Mouse (Mus musculus): ENCODE data around the gene Ndufv3. TPM values are rescaled to one million over a fixed set of nuclear protein-coding genes. Genes with fewer than 3 reads are reported as not detected.
A peak's percentile ranks its signal among the peaks of the same experiment; 100 is the strongest.

The Ndufv3 gene
- polyA plus RNA-seq (2015; fragmentation: Nextera tagmentation; extraction: Ambion mirVana) = 308 and 337 TPM in 2 replicates

- H3K27me3 ChIP-seq (replicated peaks) = no peaks in the 10 kb centered on the region
- peak within 1 kb of the TSS; percentile 75 for H3K27ac ChIP-seq
- H3K4me1 ChIP-seq = peaks cover 10% of the 10 kb centered on the region
- H3K36me3 ChIP-seq = peaks cover 4% of the 10 kb centered on the region; the same call in 1 of the 2 replicates
- H3K9ac ChIP-seq = peak within 1 kb of the TSS; percentile 51
- H3K4me3 ChIP-seq (replicated peaks) = peak within 1 kb of the TSS; percentile 63
- peak within 1 kb of the TSS; percentile 52 for H3K4me2 ChIP-seq
- peak; percentile 98 for ATAC-seq (ENCODE audit: insufficient read depth, low FRiP score, low read depth)
- WGBS = under 1% methylated on average over 45 of the region's 45 CpGs
- no peaks in the 10 kb centered on the region for H3K9me3 ChIP-seq
These were observed at the start of gene Ndufv3, which contains the start of gene Wdr4 for GRCm38 (mm10) chr17:31519946-31520838. Ndufv3 (plus strand) TSS chr17:31520115. Wdr4 (minus strand) TSS chr17:31519980.

DNA sequence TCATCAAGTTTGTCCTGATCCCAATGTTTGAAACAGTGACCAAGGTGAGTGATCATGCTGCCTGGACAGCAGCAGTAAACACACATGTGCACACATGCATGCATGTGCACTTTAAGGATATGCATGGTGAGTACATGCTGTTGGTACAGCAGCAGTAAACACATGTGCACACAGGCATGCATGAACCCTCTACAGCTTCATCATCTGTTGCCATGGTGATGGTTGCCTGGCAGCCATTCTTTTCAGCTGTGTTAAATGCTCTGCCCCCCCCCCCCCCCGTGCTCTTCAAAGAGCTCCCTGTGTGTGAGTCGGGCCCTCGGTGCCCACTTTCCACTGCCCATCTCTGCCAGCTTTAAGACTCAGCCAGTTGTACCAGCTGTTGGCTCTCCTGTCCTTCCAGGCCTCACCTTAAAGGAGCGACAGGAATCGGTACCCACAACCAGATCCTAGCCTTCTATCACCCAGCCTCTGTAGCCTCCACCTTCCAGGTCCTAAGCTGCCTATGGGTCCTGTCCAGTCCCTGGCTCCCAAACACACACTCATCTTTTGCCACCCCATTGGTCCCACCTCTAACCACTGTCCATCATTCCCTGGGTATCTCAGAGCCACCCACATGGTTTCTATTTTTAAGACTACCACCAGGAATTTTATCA lies 49.0 kb upstream of the Ndufv3 start:
- Histone ChIP-seq H3K9me3 (no peaks in the 10 kb centered on the region), H3K4me2 (no peak overlapping the region), H3K27me3 (replicated peaks) (no peaks in the 10 kb centered on the region), H3K4me1 (no peaks in the 10 kb centered on the region), H3K9ac (no peak overlapping the region), H3K27ac (no peak overlapping the region), H3K4me3 (replicated peaks) (no peak overlapping the region), H3K36me3 (peaks cover 19% of the 10 kb centered on the region)
- no peak for ATAC-seq (ENCODE audit: insufficient read depth, low FRiP score, low read depth)
- 84% methylated on average over 5 of the region's 5 CpGs for WGBS

DNA sequence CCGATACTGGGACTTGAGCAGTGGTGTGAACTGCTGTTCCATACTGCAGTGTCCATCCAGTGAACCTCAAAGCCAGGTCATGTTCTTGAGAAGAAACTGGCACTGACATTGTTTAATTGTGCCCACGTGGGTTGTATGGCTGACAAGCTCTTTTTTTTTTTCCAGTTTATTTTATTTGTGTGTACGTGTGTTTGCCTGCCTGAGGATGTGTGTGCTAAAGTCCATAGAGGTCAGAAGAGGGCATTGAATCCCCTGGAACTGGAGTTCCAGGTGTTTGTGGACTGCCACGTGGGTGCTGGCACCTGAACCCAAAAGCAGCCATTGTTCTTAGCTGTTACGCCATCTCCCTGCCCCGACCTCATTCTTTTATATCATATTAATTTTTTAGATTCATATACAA lies 45.5 kb upstream of the Ndufv3 start:
- H3K27me3 ChIP-seq (replicated peaks) = no peaks in the 10 kb centered on the region
- no peaks in the 10 kb centered on the region for H3K9me3 ChIP-seq
- no peak overlapping the region for H3K27ac ChIP-seq
- WGBS = 70% methylated on average over 6 of the region's 6 CpGs
- H3K4me1 ChIP-seq = peaks cover 3% of the 10 kb centered on the region; the same call in 1 of the 2 replicates
- no peak overlapping the region for H3K9ac ChIP-seq
- ATAC-seq (ENCODE audit: insufficient read depth, low FRiP score, low read depth) = no peak
- no peak overlapping the region for H3K4me2 ChIP-seq
- 0 out of 2 replicates have a peak, but pooled peaks cover 13% of the 10 kb centered on the region for H3K36me3 ChIP-seq
- no peak overlapping the region for H3K4me3 ChIP-seq (replicated peaks)

GRCm38 (mm10) chr17:31478606-31479005 lies 41.3 kb upstream of the Ndufv3 start:
- Histone ChIP-seq H3K4me3 (replicated peaks) (no peak overlapping the region), H3K9me3 (no peaks in the 10 kb centered on the region), H3K27me3 (replicated peaks) (no peaks in the 10 kb centered on the region), H3K4me1 (peaks cover 3% of the 10 kb centered on the region; the same call in 1 of the 2 replicates), H3K4me2 (no peak overlapping the region), H3K9ac (no peak overlapping the region), H3K27ac (no peak overlapping the region), H3K36me3 (0 out of 2 replicates have a peak, but pooled peaks cover 7% of the 10 kb centered on the region)
- 69% methylated on average over 7 of the region's 7 CpGs for WGBS
- no peak for ATAC-seq (ENCODE audit: insufficient read depth, low FRiP score, low read depth)

DNA sequence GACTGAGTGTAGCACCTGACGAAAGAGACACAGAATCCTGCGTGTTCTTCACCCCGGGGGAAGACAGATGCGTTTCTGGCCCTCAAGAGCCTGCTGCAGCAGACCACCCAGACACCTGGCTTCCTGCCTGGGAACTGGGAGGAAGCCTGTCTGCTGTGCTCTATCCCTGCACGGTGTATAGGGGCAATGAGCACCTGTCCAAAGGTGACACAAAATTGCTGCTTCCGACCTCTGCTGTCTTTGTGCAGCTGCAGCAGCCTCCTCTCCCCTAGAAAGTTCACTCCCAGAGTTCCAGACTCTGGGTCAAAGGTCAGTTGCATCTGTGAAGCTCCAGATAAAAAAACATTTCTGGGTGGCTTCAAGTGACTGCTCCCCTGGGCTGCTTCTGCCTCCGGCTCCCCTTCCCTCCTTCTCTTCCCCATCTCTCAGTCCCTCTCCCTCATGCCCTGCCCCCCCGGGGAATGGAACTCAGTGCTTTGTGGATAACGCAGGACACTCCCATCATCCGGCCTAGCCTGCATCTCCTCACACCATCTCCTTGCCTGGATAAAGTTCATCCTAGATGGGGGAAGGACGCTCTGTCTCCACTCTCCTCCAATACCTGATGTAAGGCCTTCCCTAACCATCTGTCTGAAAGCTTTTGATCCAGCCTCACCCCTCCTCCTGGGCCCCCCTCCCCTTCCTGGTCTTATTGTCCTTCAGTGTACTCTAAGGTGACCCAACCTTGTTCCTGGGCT lies 40.6 kb upstream of the Ndufv3 start:
- Histone ChIP-seq H3K27me3 (replicated peaks) (no peaks in the 10 kb centered on the region), H3K4me2 (no peak overlapping the region), H3K36me3 (0 out of 2 replicates have a peak, but pooled peaks cover 3% of the 10 kb centered on the region), H3K9ac (no peak overlapping the region), H3K9me3 (no peaks in the 10 kb centered on the region), H3K4me1 (peaks cover 3% of the 10 kb centered on the region; the same call in 1 of the 2 replicates), H3K4me3 (replicated peaks) (no peak overlapping the region), H3K27ac (no peak overlapping the region)
- WGBS = 33% methylated on average over 11 of the region's 11 CpGs
- no peak for ATAC-seq (ENCODE audit: insufficient read depth, low FRiP score, low read depth)

DNA sequence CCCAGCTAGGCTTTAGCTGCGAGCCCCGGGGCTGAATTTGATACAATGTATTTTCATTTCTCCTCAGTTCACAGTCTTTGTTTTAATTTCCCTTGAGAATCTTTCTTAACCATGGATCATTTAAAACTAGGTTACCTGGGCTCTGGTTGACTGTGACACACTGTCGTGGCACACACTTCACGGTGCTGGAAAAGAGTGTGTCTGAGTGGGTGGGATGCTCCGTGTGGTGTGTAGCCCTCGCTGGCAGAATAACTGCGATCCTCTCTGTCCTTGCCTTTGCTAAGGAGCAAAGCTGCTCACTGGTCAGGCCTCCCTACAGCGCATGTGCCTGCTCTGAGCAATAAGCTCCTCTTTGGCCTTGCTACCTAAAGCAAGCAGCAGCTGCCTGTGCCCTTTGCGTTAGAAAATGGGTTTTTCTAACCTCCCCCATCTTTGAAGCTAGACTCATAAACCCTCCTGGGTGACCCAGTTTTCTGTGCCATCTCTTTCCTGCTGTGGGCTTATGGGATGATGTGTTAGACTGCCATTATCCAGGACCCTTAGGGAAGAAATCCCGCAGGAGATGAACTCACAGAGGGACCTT lies 33.2 kb upstream of the Ndufv3 start:
- Histone ChIP-seq H3K27me3 (replicated peaks) (no peaks in the 10 kb centered on the region), H3K9me3 (no peaks in the 10 kb centered on the region), H3K4me3 (replicated peaks) (no peak overlapping the region), H3K9ac (no peak overlapping the region), H3K4me1 (no peaks in the 10 kb centered on the region; the same call in 1 of the 2 replicates), H3K27ac (no peak overlapping the region), H3K36me3 (no peaks in the 10 kb centered on the region), H3K4me2 (no peak overlapping the region)
- WGBS = 73% methylated on average over 10 of the region's 10 CpGs
- ATAC-seq (ENCODE audit: insufficient read depth, low FRiP score, low read depth) = no peak

GRCm38 (mm10) chr17:31487433-31488060 lies 32.4 kb upstream of the Ndufv3 start:
- Histone ChIP-seq H3K36me3 (no peaks in the 10 kb centered on the region), H3K4me3 (replicated peaks) (no peak overlapping the region), H3K4me1 (no peaks in the 10 kb centered on the region; the same call in 1 of the 2 replicates), H3K9ac (no peak overlapping the region), H3K27ac (no peak overlapping the region), H3K27me3 (replicated peaks) (no peaks in the 10 kb centered on the region), H3K9me3 (no peaks in the 10 kb centered on the region), H3K4me2 (no peak overlapping the region)
- no peak; the same call in 1 of the 2 replicates for ATAC-seq (ENCODE audit: insufficient read depth, low FRiP score, low read depth)
- WGBS = 34% methylated on average over 6 of the region's 6 CpGs

DNA sequence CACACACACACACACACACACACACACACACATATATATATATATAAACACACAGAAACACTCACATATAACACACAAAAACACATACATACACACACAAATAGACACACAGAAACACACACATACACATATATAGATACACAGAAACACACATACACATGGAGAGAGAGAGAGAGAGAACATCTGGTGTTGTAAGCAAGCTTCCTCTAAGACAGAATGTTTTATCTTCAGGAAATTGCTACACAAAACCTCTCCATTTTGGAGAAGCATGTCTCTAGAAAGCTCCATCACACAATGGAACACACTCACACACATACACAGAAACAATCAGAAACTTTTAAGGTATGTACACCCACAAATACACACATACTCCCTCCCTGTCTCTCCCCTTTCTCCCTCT lies 28.6 kb upstream of the Ndufv3 start:
- Histone ChIP-seq H3K4me3 (replicated peaks) (no peak overlapping the region), H3K9me3 (no peaks in the 10 kb centered on the region), H3K9ac (no peak overlapping the region), H3K27ac (no peak overlapping the region), H3K36me3 (peaks cover 12% of the 10 kb centered on the region; the same call in 1 of the 2 replicates), H3K4me2 (no peak overlapping the region), H3K27me3 (replicated peaks) (no peaks in the 10 kb centered on the region), H3K4me1 (no peaks in the 10 kb centered on the region; the same call in 1 of the 2 replicates)
- no peak for ATAC-seq (ENCODE audit: insufficient read depth, low FRiP score, low read depth)

- WGBS = 0% methylated on average over 2 of the region's 2 CpGs
- Histone ChIP-seq H3K27me3 (replicated peaks) (no peaks in the 10 kb centered on the region), H3K9ac (no peak overlapping the region), H3K27ac (no peak overlapping the region), H3K9me3 (no peaks in the 10 kb centered on the region), H3K4me3 (replicated peaks) (no peak overlapping the region), H3K4me2 (no peak overlapping the region), H3K4me1 (no peaks in the 10 kb centered on the region; the same call in 1 of the 2 replicates), H3K36me3 (peaks cover 20% of the 10 kb centered on the region; the same call in 1 of the 2 replicates)
- no peak for ATAC-seq (ENCODE audit: insufficient read depth, low FRiP score, low read depth)
These were observed 27.5 kb upstream of the Ndufv3 start for GRCm38 (mm10) chr17:31492416-31492815.

- 95% methylated on average over 1 of the region's 1 CpGs for WGBS
- H3K4me2 ChIP-seq = no peak overlapping the region
- ATAC-seq (ENCODE audit: insufficient read depth, low FRiP score, low read depth) = no peak
These were observed 24.9 kb upstream of the Ndufv3 start for GRCm38 (mm10) chr17:31494989-31495388.

GRCm38 (mm10) chr17:31497726-31498125 lies 22.2 kb upstream of the Ndufv3 start:
- Histone ChIP-seq H3K4me2 (no peak overlapping the region), H3K36me3 (peaks cover 48% of the 10 kb centered on the region)
- 83% methylated on average over 6 of the region's 6 CpGs for WGBS

More at GRCm38 (mm10) chr17:31494989-31495388, 24.9 kb upstream of the Ndufv3 start:
- H3K4me1 ChIP-seq = no peaks in the 10 kb centered on the region
- no peak overlapping the region for H3K4me3 ChIP-seq (replicated peaks)
- no peak overlapping the region for H3K27ac ChIP-seq
- H3K9ac ChIP-seq = no peak overlapping the region
- H3K27me3 ChIP-seq (replicated peaks) = no peaks in the 10 kb centered on the region
- H3K9me3 ChIP-seq = no peaks in the 10 kb centered on the region
- peaks cover 44% of the 10 kb centered on the region for H3K36me3 ChIP-seq

More at GRCm38 (mm10) chr17:31497726-31498125, 22.2 kb upstream of the Ndufv3 start:
- H3K27ac ChIP-seq = no peak overlapping the region
- H3K27me3 ChIP-seq (replicated peaks) = no peaks in the 10 kb centered on the region
- no peak overlapping the region for H3K4me3 ChIP-seq (replicated peaks)
- ATAC-seq (ENCODE audit: insufficient read depth, low FRiP score, low read depth) = no peak
- H3K9ac ChIP-seq = no peak overlapping the region
- H3K9me3 ChIP-seq = no peaks in the 10 kb centered on the region
- no peaks in the 10 kb centered on the region for H3K4me1 ChIP-seq
